In the genomic region with DNA sequence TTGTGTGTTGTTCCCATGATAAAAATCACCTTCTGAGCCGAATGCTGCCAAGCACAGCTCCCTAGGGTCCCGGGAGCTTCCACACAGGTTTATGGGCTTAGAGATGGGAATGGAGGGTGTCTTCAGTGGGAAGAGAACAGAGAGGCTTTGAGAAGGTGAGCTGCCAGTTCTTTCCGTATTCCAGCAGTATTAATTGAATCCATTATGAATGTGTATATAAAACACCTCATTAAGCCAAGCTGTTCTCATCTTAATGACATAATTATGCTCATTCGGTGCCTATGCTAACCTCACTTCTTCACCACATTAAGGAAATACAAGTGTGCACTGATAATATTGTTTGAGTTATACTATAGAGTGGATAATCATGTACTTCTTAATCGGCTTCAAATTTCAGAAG, we compare ENCODE assay signal across 15 mouse cellular contexts.
"Had no signal": no experiment of that assay in that cellular context is flagged by ENCODE, and none has a peak within 500 bp of the region (broad histone marks: within the 10 kb centered on the region; RNA-seq: fewer than 3 reads in every experiment).

No protein-coding gene starts in this region.

- H3K9ac ChIP-seq: limb, embryonic 12.5 days; liver, embryonic 13.5 days; liver, postnatal 0 days; lung, embryonic 15.5 days; midbrain, embryonic 12.5 days had no signal

- H3K27me3 ChIP-seq: lung, embryonic 15.5 days; megakaryocyte, embryonic 14.5 days had no signal

- H3K4me2 ChIP-seq: limb, embryonic 12.5 days; liver, embryonic 13.5 days; lung, embryonic 15.5 days; midbrain, embryonic 12.5 days had no signal

- H3K4me3 ChIP-seq: layer of hippocampus, adult 2 months; limb, embryonic 12.5 days; liver, embryonic 13.5 days; lung, embryonic 15.5 days; megakaryocyte, embryonic 14.5 days; midbrain, embryonic 12.5 days had no signal

- H3K36me3 ChIP-seq: limb, embryonic 12.5 days; liver, embryonic 13.5 days; lung, embryonic 15.5 days; midbrain, embryonic 12.5 days had no signal

- ATAC-seq: liver, postnatal 0 days had no signal

- DNase-seq: kidney, postnatal 10 days; kidney, postnatal 4 days; liver; liver, embryonic 13.5 days; liver, postnatal 0 days; lung, postnatal 14 days; right cerebral cortex, adult 18-20 months; right cerebral cortex, postnatal 25 days; thymus, postnatal 4 days had no signal

- H3K9me3 ChIP-seq: limb, embryonic 12.5 days; liver, embryonic 13.5 days; lung, embryonic 15.5 days; megakaryocyte, embryonic 14.5 days; midbrain, embryonic 12.5 days had no signal

- H3K4me1 ChIP-seq: limb, embryonic 12.5 days; liver, embryonic 13.5 days; lung, embryonic 15.5 days had no signal

- H3K27ac ChIP-seq: layer of hippocampus, adult 2 months; limb, embryonic 12.5 days; liver, embryonic 13.5 days; lung, embryonic 15.5 days; macrophage; midbrain, embryonic 12.5 days had no signal
